Mouse (Mus musculus): ENCODE measurements around the gene Nupl2.

Nupl2 gene

DNA sequence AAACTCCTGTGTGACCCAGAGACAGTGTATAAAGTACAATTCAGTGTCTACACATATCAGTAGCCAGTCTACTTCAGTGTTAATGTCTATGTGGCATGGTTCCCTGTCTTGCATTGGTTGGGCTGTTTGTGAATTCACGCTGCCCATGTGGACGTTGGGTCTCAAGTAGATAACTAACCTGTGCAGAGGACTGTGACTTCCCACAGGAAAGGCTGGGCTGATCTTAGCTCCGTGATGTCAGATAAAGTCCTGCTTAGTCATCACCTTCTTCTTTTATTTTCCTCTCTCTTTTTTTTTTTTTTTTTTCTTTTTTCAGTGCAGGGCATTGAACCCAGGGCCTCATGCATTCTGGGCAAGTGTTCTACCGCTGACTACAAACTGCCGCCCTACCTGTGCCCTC is 43.7 kb downstream of the Nupl2 start:
- no peak for DNase-seq (ENCODE audit: low read depth, low spot score)

DNA sequence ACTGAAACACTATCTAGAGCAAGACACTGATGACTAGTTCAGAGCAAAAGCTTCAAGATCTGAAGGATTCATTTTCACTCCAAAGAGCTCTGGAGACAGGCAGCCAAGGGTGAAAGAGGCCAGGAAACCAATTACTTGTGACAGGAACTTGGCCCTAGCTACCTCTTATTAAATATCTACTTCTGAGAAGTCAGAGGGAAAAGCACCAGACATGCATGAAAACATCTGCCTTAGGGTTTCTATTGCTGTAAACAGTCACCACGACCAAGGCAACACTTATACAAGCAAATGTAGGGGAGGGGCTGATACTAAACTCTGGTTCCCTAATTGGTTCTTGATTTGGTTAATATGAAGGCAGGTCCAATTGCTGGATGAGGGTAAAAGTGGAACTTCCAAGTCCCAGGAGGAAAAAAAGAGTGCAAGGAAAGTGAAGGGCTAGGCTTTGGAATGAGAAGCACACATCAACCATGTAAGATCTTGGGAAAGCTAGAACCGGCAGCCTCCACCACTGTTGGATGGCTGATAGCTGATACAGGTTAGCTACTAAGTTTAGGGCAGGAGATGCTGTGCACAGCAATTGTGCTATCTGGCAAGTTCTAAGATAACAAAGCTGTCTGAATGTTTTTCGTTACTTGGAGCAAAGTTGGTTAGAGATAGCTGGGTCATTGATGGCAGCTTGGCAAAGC is 49.2 kb downstream of the Nupl2 start:
- no peak for DNase-seq (ENCODE audit: low read depth, low spot score)

DNA sequence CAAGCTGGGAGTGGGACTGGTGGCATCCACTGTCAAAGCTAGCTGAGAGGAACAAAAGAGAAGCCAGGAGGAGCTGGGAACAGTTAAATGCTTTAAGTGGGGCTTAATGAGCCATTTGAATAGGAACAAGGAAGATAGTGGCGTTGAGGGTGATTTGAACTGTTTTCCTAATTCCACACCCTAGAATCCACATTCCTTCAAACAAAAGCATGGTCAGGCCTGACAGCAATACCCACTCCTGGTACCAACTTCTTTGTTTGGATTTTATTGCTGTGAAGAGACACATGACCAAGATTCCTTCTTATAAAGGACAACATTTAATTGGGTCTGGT is 49.8 kb downstream of the Nupl2 start:
- DNase-seq (ENCODE audit: low read depth, low spot score): no peak

DNA sequence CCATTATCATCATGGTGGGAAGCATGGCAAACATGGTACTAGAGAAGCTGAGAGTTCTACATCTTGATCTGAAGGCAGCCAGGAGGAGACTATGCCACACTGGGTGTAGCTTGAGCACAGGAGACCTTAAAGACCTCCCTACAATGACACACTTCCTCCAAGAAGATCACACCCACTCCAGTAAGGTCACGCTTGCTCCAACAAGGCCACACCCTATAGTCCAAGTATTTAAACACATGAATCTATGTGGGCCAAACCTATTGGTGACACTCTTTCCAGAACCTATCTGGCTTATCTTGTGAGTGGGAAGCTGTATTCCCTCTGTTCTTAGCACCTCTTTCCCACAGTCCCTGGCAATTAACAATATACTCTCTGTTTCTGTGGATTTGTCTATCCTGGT is 50.1 kb downstream of the Nupl2 start:
- no peak for DNase-seq (ENCODE audit: low read depth, low spot score)
